Mouse (Mus musculus) adrenal gland, postnatal 36 days (tissue): ENCODE measurements around the gene Tmem204. TPM values are rescaled to one million over a fixed set of nuclear protein-coding genes. Genes with fewer than 3 reads are reported as not detected.
"Not testable (repeated sequence)": the region's sequence is repeated elsewhere in the genome, so short reads cannot be mapped to it uniquely, and the experiment has no call there.

ENCODE experiments used
- DNase-seq, 2 experiments: peaks; one replicate each; pipeline ENCODE4 v3.0.0; 2021; ENCODE audit warnings: mixed read lengths in 1 of 2
- long read RNA-seq, 2 experiments: library from polyadenylated mRNA; stranded (forward); transcript quantifications; one replicate each; pipeline ENCODE4 v2.0.0; 2021; ENCODE audit warnings: borderline sequencing depth in 2 of 2
- total RNA-seq, 2 experiments: library from RNA; stranded (reverse); gene quantifications; 2 replicates each; pipeline ENCODE4 v1.2.3; 2021

Tmem204 gene
- total RNA-seq = 10 to 100 TPM; 31.4 to 39.7 TPM
- long read RNA-seq, experiment 1, transcript Tmem204-201 (3 exons, 1,846 nt) = major isoform, 59 of 68 reads
- long read RNA-seq, experiment 1, partial matches to known transcripts = 4 of 68 reads
- long read RNA-seq, experiment 1, other reads (novel, unspliced or antisense) = 3 of 68 reads
- long read RNA-seq, experiment 2, transcript Tmem204-201 (3 exons, 1,846 nt) = major isoform, 23 of 26 reads
- long read RNA-seq, experiment 2, partial matches to known transcripts = 0 of 26 reads
- long read RNA-seq, experiment 2, other reads (novel, unspliced or antisense) = 2 of 26 reads

GRCm38 (mm10) chr17:25083444-25083931 lies at the start of gene Tmem204:
Gene Tmem204, minus strand, starts transcription at chr17:25083591.
- peak; percentile 18 to 55 for DNase-seq

- no peak for DNase-seq
Observed at GRCm38 (mm10) chr17:25130060-25130459, 46.7 kb upstream of the Tmem204 start.

GRCm38 (mm10) chr17:25127681-25128080 lies 44.3 kb upstream of the Tmem204 start:
- DNase-seq = peak in 1 of 2 experiments; percentile 23

GRCm38 (mm10) chr17:25127079-25127478 lies 43.7 kb upstream of the Tmem204 start:
- peak; percentile 61 to 65 for DNase-seq

- not testable (repeated sequence) for DNase-seq
Observed at GRCm38 (mm10) chr17:25125442-25126060, 42.2 kb upstream of the Tmem204 start.

- DNase-seq = peak in 1 of 2 experiments; percentile 16
Observed at GRCm38 (mm10) chr17:25123979-25124378, 40.6 kb upstream of the Tmem204 start.

GRCm38 (mm10) chr17:25120406-25120805 lies 37.0 kb upstream of the Tmem204 start, which contains the start of gene Ptx4:
Gene Ptx4, plus strand, starts transcription at chr17:25120760.
- DNase-seq = no peak

GRCm38 (mm10) chr17:25117263-25117662 lies 33.9 kb upstream of the Tmem204 start:
- DNase-seq = peak; percentile 52 to 66

GRCm38 (mm10) chr17:25115664-25116432 lies 32.5 kb upstream of the Tmem204 start, which contains the start of gene Telo2:
Gene Telo2, minus strand, starts transcription at chr17:25115967.
- DNase-seq = peak; percentile 96 to 97

- DNase-seq = no peak
Observed at GRCm38 (mm10) chr17:25114908-25115645, 31.7 kb upstream of the Tmem204 start.

- no peak for DNase-seq
Observed at GRCm38 (mm10) chr17:25112423-25112810, 29.0 kb upstream of the Tmem204 start.

- peak; percentile 57 to 73 for DNase-seq
Observed at GRCm38 (mm10) chr17:25111739-25112422, 28.5 kb upstream of the Tmem204 start.

GRCm38 (mm10) chr17:25111220-25111619 lies 27.8 kb upstream of the Tmem204 start:
- no peak for DNase-seq

- no peak for DNase-seq
Observed at GRCm38 (mm10) chr17:25110590-25110989, 27.2 kb upstream of the Tmem204 start.

GRCm38 (mm10) chr17:25109578-25109977 lies 26.2 kb upstream of the Tmem204 start:
- peak; percentile 47 to 68 for DNase-seq

GRCm38 (mm10) chr17:25107786-25108185 lies 24.4 kb upstream of the Tmem204 start:
- DNase-seq = no peak

GRCm38 (mm10) chr17:25101338-25101737 lies 17.9 kb upstream of the Tmem204 start:
- no peak for DNase-seq

- no peak for DNase-seq
Observed at GRCm38 (mm10) chr17:25100052-25100451, 16.7 kb upstream of the Tmem204 start.

- no peak for DNase-seq
Observed at GRCm38 (mm10) chr17:25096221-25096620, 12.8 kb upstream of the Tmem204 start.

- no peak for DNase-seq
Observed at GRCm38 (mm10) chr17:25090450-25090849, 7.1 kb upstream of the Tmem204 start.

GRCm38 (mm10) chr17:25089158-25089557 lies 5.8 kb upstream of the Tmem204 start:
- DNase-seq = no peak
